Mouse (Mus musculus) thymus, postnatal 10 days (tissue): ENCODE measurements around the gene Syce1l.

Source experiments
- DNase-seq, 2 experiments: peaks; one replicate each; pipeline ENCODE4 v3.0.0; 2021; ENCODE audit warnings: low spot score in 2 of 2

Gene Syce1l

GRCm38 (mm10) chr8:113673300-113673699 lies 30.3 kb downstream of the Syce1l start:
- no peak for DNase-seq

- DNase-seq = no peak
These were observed 31.6 kb downstream of the Syce1l start for GRCm38 (mm10) chr8:113674611-113675010.

GRCm38 (mm10) chr8:113675281-113675680 lies 32.3 kb downstream of the Syce1l start:
- no peak for DNase-seq

GRCm38 (mm10) chr8:113676811-113677210 lies 33.8 kb downstream of the Syce1l start:
- no peak for DNase-seq

GRCm38 (mm10) chr8:113679361-113679760 lies 36.3 kb downstream of the Syce1l start:
- DNase-seq = no peak

- DNase-seq = no peak
These were observed 45.0 kb downstream of the Syce1l start for GRCm38 (mm10) chr8:113687889-113688542.

GRCm38 (mm10) chr8:113688543-113688915 lies 45.5 kb downstream of the Syce1l start:
- no peak for DNase-seq

GRCm38 (mm10) chr8:113691622-113692343 lies 48.8 kb downstream of the Syce1l start:
- no peak for DNase-seq

GRCm38 (mm10) chr8:113704968-113705367 lies 62.0 kb downstream of the Syce1l start:
- no peak for DNase-seq
